Mouse (Mus musculus) lung, embryonic 16.5 days (tissue): Measurements from ENCODE around the gene Cyp1a1. TPM values are rescaled to one million over a fixed set of nuclear protein-coding genes. Genes with fewer than 3 reads are reported as not detected.

Experiments used
- ATAC-seq: fragments of 200-750 bp; cut with Nextera tagmentation; 2 replicates; pipeline ENCODE4 v1.8.0; 2017; ENCODE audit warnings: low read depth, mild to moderate bottlenecking, moderate library complexity
- H3K27ac ChIP-seq: fragments of 300-500 bp; sonication (generic); 2 replicates; pipeline ENCODE4 v1.5.1; 2014; ENCODE audit warnings: mild to moderate bottlenecking, control low read depth, low read length
- H3K27me3 ChIP-seq: fragments of 300-500 bp; sonication (generic); 2 replicates; pipeline ENCODE4 v1.6.1; 2014; ENCODE audit warnings: low read depth, low read length, mixed read lengths; ENCODE audit not compliant: control insufficient read depth, insufficient read depth
- H3K36me3 ChIP-seq: fragments of 300-500 bp; sonication (generic); 2 replicates; pipeline ENCODE4 v1.6.1; 2014; ENCODE audit warnings: low read length; ENCODE audit not compliant: control insufficient read depth, insufficient read depth
- H3K4me1 ChIP-seq: fragments of 300-500 bp; sonication (generic); replicated peaks from 2 replicates; pipeline ENCODE4 v1.6.1; 2014; ENCODE audit warnings: low read length, mixed read lengths; ENCODE audit not compliant: control insufficient read depth, insufficient read depth
- H3K4me2 ChIP-seq: fragments of 300-500 bp; sonication (generic); 2 replicates; pipeline ENCODE4 v1.6.1; 2014; ENCODE audit warnings: low read depth, low read length, control low read depth
- H3K4me3 ChIP-seq: fragments of 300-500 bp; sonication (generic); 2 replicates; pipeline ENCODE4 v1.5.1; 2014; ENCODE audit warnings: mild to moderate bottlenecking, low read length, control low read depth
- H3K9ac ChIP-seq: fragments of 300-500 bp; sonication (generic); 2 replicates; pipeline ENCODE4 v1.6.1; 2014; ENCODE audit warnings: low read length, control low read depth
- H3K9me3 ChIP-seq: fragments of 300-500 bp; sonication (generic); 2 replicates; pipeline ENCODE4 v1.6.1; 2016; ENCODE audit warnings: low read length; ENCODE audit not compliant: control insufficient read depth
- WGBS: fragments of 180-500 bp; shearing (Covaris S2); extraction: QIAGEN DNeasy Blood & Tissue Kit; methylation state at CpG from one replicate; pipeline ENCODE4 v1.1.7; 2014; 5-methylcytosine and 5-hydroxymethylcytosine counted together
- polyA plus RNA-seq: library from polyadenylated mRNA; unstranded; fragments of >200 nt; fragmentation: Nextera tagmentation; extraction: Ambion mirVana; gene quantifications from 2 replicates; pipeline ENCODE4 v1.2.1, GENCODE M21; 2015

The Cyp1a1 gene
- polyA plus RNA-seq, 1 experiment from 2014 or later: not detected

GRCm38 (mm10) chr9:57733606-57734005, 45.9 kb downstream of the Cyp1a1 start:
- H3K36me3 ChIP-seq: peaks cover 7% of the 10 kb centered on the region; the same call in 1 of the 2 replicates
- H3K27me3 ChIP-seq: no peaks in the 10 kb centered on the region
- H3K9me3 ChIP-seq: no peaks in the 10 kb centered on the region
- no peak overlapping the region for H3K9ac ChIP-seq
- H3K4me1 ChIP-seq: peaks cover 3% of the 10 kb centered on the region; the same call in 1 of the 2 replicates
- no peak overlapping the region for H3K27ac ChIP-seq
- no peak overlapping the region for H3K4me3 ChIP-seq
- no peak overlapping the region for H3K4me2 ChIP-seq
- WGBS: 95% methylated on average over 6 of the region's 6 CpGs
- no peak for ATAC-seq

- ATAC-seq: no peak
- 90% methylated on average over 5 of the region's 5 CpGs for WGBS
- peaks cover 12% of the 10 kb centered on the region for H3K36me3 ChIP-seq
Measured at GRCm38 (mm10) chr9:57739863-57740262, 52.1 kb downstream of the Cyp1a1 start.

GRCm38 (mm10) chr9:57744462-57745091, 56.8 kb downstream of the Cyp1a1 start:
- no peaks in the 10 kb centered on the region for H3K9me3 ChIP-seq
- peaks cover 32% of the 10 kb centered on the region for H3K36me3 ChIP-seq
- H3K4me3 ChIP-seq: no peak overlapping the region
- no peaks in the 10 kb centered on the region for H3K4me1 ChIP-seq
- WGBS: 65% methylated on average over 3 of the region's 3 CpGs
- H3K9ac ChIP-seq: no peak overlapping the region
- H3K27me3 ChIP-seq: no peaks in the 10 kb centered on the region
- H3K27ac ChIP-seq: no peak overlapping the region
- no peak for ATAC-seq
- no peak overlapping the region for H3K4me2 ChIP-seq

More at GRCm38 (mm10) chr9:57739863-57740262, 52.1 kb downstream of the Cyp1a1 start:
- peaks cover 3% of the 10 kb centered on the region; the same call in 1 of the 2 replicates for H3K4me1 ChIP-seq
- no peak overlapping the region for H3K9ac ChIP-seq
- H3K27me3 ChIP-seq: no peaks in the 10 kb centered on the region
- H3K4me3 ChIP-seq: no peak overlapping the region
- no peaks in the 10 kb centered on the region for H3K9me3 ChIP-seq
- no peak overlapping the region for H3K4me2 ChIP-seq
- H3K27ac ChIP-seq: no peak overlapping the region

- Histone ChIP-seq H3K9ac (no peak overlapping the region), H3K27ac (no peak overlapping the region), H3K9me3 (no peaks in the 10 kb centered on the region), H3K4me1 (no peaks in the 10 kb centered on the region), H3K4me2 (no peak overlapping the region), H3K36me3 (peaks cover 45% of the 10 kb centered on the region), H3K27me3 (no peaks in the 10 kb centered on the region), H3K4me3 (no peak overlapping the region)
- ATAC-seq: no peak
- WGBS: 64% methylated on average over 1 of the region's 1 CpGs
Measured at GRCm38 (mm10) chr9:57747067-57747466, 59.3 kb downstream of the Cyp1a1 start.

- Histone ChIP-seq H3K9me3 (no peaks in the 10 kb centered on the region), H3K4me2 (no peak overlapping the region), H3K36me3 (peaks cover 54% of the 10 kb centered on the region), H3K27me3 (no peaks in the 10 kb centered on the region), H3K4me1 (no peaks in the 10 kb centered on the region), H3K9ac (no peak overlapping the region), H3K27ac (no peak overlapping the region), H3K4me3 (no peak overlapping the region)
- WGBS: 83% methylated on average over 6 of the region's 6 CpGs
- no peak for ATAC-seq
Measured at GRCm38 (mm10) chr9:57748137-57748536, 60.4 kb downstream of the Cyp1a1 start.

- no peaks in the 10 kb centered on the region for H3K9me3 ChIP-seq
- no peaks in the 10 kb centered on the region for H3K27me3 ChIP-seq
- no peak overlapping the region for H3K4me3 ChIP-seq
- H3K4me2 ChIP-seq: no peak overlapping the region
- peaks cover 61% of the 10 kb centered on the region for H3K36me3 ChIP-seq
- H3K4me1 ChIP-seq: no peaks in the 10 kb centered on the region
- no peak overlapping the region for H3K27ac ChIP-seq
- 33% methylated on average over 1 of the region's 1 CpGs for WGBS
- H3K9ac ChIP-seq: no peak overlapping the region
- no peak for ATAC-seq
Measured at GRCm38 (mm10) chr9:57748831-57749230, 61.1 kb downstream of the Cyp1a1 start.

GRCm38 (mm10) chr9:57750901-57751300, 63.2 kb downstream of the Cyp1a1 start:
- ATAC-seq: no peak
- no peak overlapping the region for H3K9ac ChIP-seq

More at GRCm38 (mm10) chr9:57750901-57751300, 63.2 kb downstream of the Cyp1a1 start:
- Histone ChIP-seq H3K36me3 (peaks cover 73% of the 10 kb centered on the region), H3K27me3 (no peaks in the 10 kb centered on the region), H3K4me3 (no peak overlapping the region), H3K4me2 (no peak overlapping the region), H3K4me1 (no peaks in the 10 kb centered on the region), H3K9me3 (no peaks in the 10 kb centered on the region), H3K27ac (no peak overlapping the region)
- 81% methylated on average over 7 of the region's 7 CpGs for WGBS

Other genes starting within 250 kb of the Cyp1a1 start
- gene Ppcdc, start 247.8 kb upstream of the Cyp1a1 start, polyA plus RNA-seq: 24.8 and 27.6 TPM in 2 replicates
- 6.2 and 7.0 TPM in 2 replicates for gene Scamp5, start 219.9 kb upstream of the Cyp1a1 start, polyA plus RNA-seq
- gene Rpp25, start 183.9 kb upstream of the Cyp1a1 start, polyA plus RNA-seq: 2.1 TPM in 2 replicates
- 448 and 496 TPM in 2 replicates for gene Cox5a, start 166.7 kb upstream of the Cyp1a1 start, polyA plus RNA-seq
- gene Fam219b, start 150.4 kb upstream of the Cyp1a1 start, polyA plus RNA-seq: 18.3 and 19.0 TPM in 2 replicates
- 38.6 and 40.9 TPM in 2 replicates for gene Mpi, start 135.2 kb upstream of the Cyp1a1 start, polyA plus RNA-seq
- gene Scamp2, start 127.0 kb upstream of the Cyp1a1 start, polyA plus RNA-seq: 66.9 and 70.3 TPM in 2 replicates
- gene Ulk3, start 98.5 kb upstream of the Cyp1a1 start, polyA plus RNA-seq: 17.3 and 17.9 TPM in 2 replicates
- not detected in 2 replicates for gene Cplx3, start 81.6 kb upstream of the Cyp1a1 start, polyA plus RNA-seq
- gene Lman1l, start 67.2 kb upstream of the Cyp1a1 start, polyA plus RNA-seq: not detected in 2 replicates
- 25.5 and 27.8 TPM in 2 replicates for gene Csk, start 34.3 kb upstream of the Cyp1a1 start, polyA plus RNA-seq
- not detected in 2 replicates for gene Cyp1a2, start 4.2 kb upstream of the Cyp1a1 start, polyA plus RNA-seq
- gene Edc3, start 20.6 kb downstream of the Cyp1a1 start, polyA plus RNA-seq: 31.1 TPM in 2 replicates
- gene Clk3, start 77.9 kb downstream of the Cyp1a1 start, polyA plus RNA-seq: 76.6 and 89.5 TPM in 2 replicates
- 4.3 and 4.9 TPM in 2 replicates for gene Arid3b, start 148.9 kb downstream of the Cyp1a1 start, polyA plus RNA-seq
- 105 and 112 TPM in 2 replicates for gene Ubl7, start 223.1 kb downstream of the Cyp1a1 start, polyA plus RNA-seq